Mouse (Mus musculus) megakaryocyte, adult 5-6 weeks (primary cell): ENCODE measurements around the gene Mybpc3. TPM values are rescaled to one million over a fixed set of nuclear protein-coding genes. Genes with fewer than 3 reads are reported as not detected.
"Not testable (repeated sequence)": the region's sequence is repeated elsewhere in the genome, so short reads cannot be mapped to it uniquely, and the experiment has no call there.

ENCODE experiments used
- ATAC-seq: 2 replicates; pipeline ENCODE4 v1.8.0; 2016; ENCODE audit warnings: mild to moderate bottlenecking, inconsistent platforms; ENCODE audit not compliant: poor library complexity, severe bottlenecking
- total RNA-seq, 2 experiments: library from RNA; stranded (forward) in 1 of 2; stranded (reverse) in 1 of 2; fragments of 153-499, 151-499 nt in 1 of 2; fragments of 221-1000, 200-1000 nt in 1 of 2; gene quantifications; 2 replicates each; pipeline versions ENCODE4 v1.2.3 to v1.2.4; 2015 to 2017

The Mybpc3 gene
- total RNA-seq, 2 experiments from 2014 or later, result 0.27 to 0.44 TPM

- no peak for ATAC-seq
Observed at GRCm38 (mm10) chr2:91086392-91087237, 31.3 kb upstream of the Mybpc3 start.

- peak; percentile 20; the same call in 1 of the 2 replicates for ATAC-seq
Observed at GRCm38 (mm10) chr2:91087453-91087852, 30.5 kb upstream of the Mybpc3 start.

GRCm38 (mm10) chr2:91088987-91089386, 29.0 kb upstream of the Mybpc3 start:
- peak; percentile 65 for ATAC-seq

GRCm38 (mm10) chr2:91090208-91090607, 27.7 kb upstream of the Mybpc3 start:
- no peak for ATAC-seq

GRCm38 (mm10) chr2:91090827-91091226, 27.1 kb upstream of the Mybpc3 start:
- no peak for ATAC-seq

GRCm38 (mm10) chr2:91096524-91096923, 21.4 kb upstream of the Mybpc3 start:
- ATAC-seq, result peak; percentile 83

- ATAC-seq, result peak; percentile 5
Observed at GRCm38 (mm10) chr2:91097015-91097414, 20.9 kb upstream of the Mybpc3 start.

- peak; percentile 42 for ATAC-seq
Observed at GRCm38 (mm10) chr2:91098156-91098555, 19.8 kb upstream of the Mybpc3 start.

GRCm38 (mm10) chr2:91101124-91101740, 16.7 kb upstream of the Mybpc3 start:
- ATAC-seq, result peak; percentile 45

GRCm38 (mm10) chr2:91108156-91108555, 9.8 kb upstream of the Mybpc3 start:
- ATAC-seq, result no peak

GRCm38 (mm10) chr2:91109241-91109640, 8.7 kb upstream of the Mybpc3 start:
- no peak for ATAC-seq

GRCm38 (mm10) chr2:91109807-91110385, 8.0 kb upstream of the Mybpc3 start:
- ATAC-seq, result no peak

- no peak for ATAC-seq
Observed at GRCm38 (mm10) chr2:91110429-91110828, 7.5 kb upstream of the Mybpc3 start.

GRCm38 (mm10) chr2:91111832-91112231, 6.1 kb upstream of the Mybpc3 start:
- not testable (repeated sequence) for ATAC-seq

GRCm38 (mm10) chr2:91112491-91112890, 5.5 kb upstream of the Mybpc3 start:
- ATAC-seq, result no peak

GRCm38 (mm10) chr2:91113334-91113733, 4.6 kb upstream of the Mybpc3 start:
- ATAC-seq, result peak; percentile 53

- ATAC-seq, result no peak
Observed at GRCm38 (mm10) chr2:91113852-91114251, 4.1 kb upstream of the Mybpc3 start.

- ATAC-seq, result no peak
Observed at GRCm38 (mm10) chr2:91114781-91115577, 3.0 kb upstream of the Mybpc3 start.

GRCm38 (mm10) chr2:91115578-91115970, 2.4 kb upstream of the Mybpc3 start:
- ATAC-seq, result no peak

- no peak for ATAC-seq
Observed at GRCm38 (mm10) chr2:91116842-91117241, 1.1 kb upstream of the Mybpc3 start.

GRCm38 (mm10) chr2:91118647-91119046, 703 bp downstream of the Mybpc3 start:
- ATAC-seq, result no peak
